Comparison of ENCODE assay signal across 9 mouse cellular contexts in the genomic region with DNA sequence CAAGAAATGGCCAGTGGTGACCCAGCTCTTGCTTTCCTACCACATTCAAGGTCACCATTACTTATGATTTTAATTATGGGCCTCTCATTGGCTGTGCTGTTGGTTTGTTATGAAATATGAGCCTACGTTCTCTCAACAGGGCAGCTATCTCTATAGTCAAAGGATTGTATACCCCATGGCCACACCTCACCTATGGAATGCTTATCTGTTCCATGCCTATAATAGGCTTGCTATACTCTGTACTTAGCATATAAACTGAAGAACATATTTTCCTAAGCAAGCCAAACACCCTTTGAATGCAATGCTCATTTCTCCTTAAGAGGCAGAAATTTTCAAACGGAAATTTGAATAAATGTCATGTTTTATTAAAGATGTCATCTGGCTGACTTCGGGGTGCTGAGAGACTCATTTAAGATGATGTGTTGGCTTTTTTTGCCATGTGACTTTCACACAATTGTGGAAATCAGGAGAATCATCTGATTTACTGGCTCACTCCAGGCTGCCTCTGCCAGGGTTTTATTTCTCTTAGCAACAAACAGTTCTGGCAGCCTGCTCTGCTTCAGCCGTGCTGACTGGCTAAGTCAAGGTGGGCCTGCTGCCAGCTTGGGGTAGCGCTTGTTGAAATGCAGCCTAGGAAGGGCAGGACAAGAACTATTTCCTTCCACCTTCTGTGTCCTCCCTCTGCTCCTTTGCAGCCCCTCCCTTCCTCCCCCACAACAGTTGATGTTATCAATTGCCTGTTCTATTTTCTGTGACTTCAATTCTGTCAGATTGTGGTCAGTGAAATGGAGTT.
DNase-seq lines count a peak whose midpoint lies in the region; ATAC-seq and TF ChIP-seq lines count a peak whose summit lies in the region.
"Had no signal": no experiment of that assay in that cellular context is flagged by ENCODE, and none has a peak within 500 bp of the region (broad histone marks: within the 10 kb centered on the region; RNA-seq: fewer than 3 reads in every experiment).

No protein-coding gene starts in this region.

- ATAC-seq in intestine, embryonic 14.5 days (replicated peaks; ENCODE audit: low FRiP score, low TSS enrichment, low read depth): no peak
- no peak for ATAC-seq in intestine, postnatal 0 days
- ATAC-seq in lung, embryonic 14.5 days (ENCODE audit: insufficient read depth): peak; percentile 80

- no peak overlapping the region for H3K9ac ChIP-seq in intestine, embryonic 14.5 days (ENCODE audit: low read length)
- no peak overlapping the region for H3K9ac ChIP-seq in intestine, postnatal 0 days (ENCODE audit: low read depth, low read length)
- H3K9ac ChIP-seq in lung, embryonic 14.5 days: no peak overlapping the region

- H3K4me2 ChIP-seq in intestine, embryonic 14.5 days (ENCODE audit: low read length): no peak overlapping the region
- H3K4me2 ChIP-seq in intestine, postnatal 0 days (replicated peaks; ENCODE audit: low read depth): no peak overlapping the region
- no peak overlapping the region for H3K4me2 ChIP-seq in lung, embryonic 14.5 days

- no peaks in the 10 kb centered on the region for H3K36me3 ChIP-seq in intestine, embryonic 14.5 days (ENCODE audit: control insufficient read depth, insufficient read depth, low read length)
- no peaks in the 10 kb centered on the region for H3K36me3 ChIP-seq in intestine, postnatal 0 days (ENCODE audit: control insufficient read depth, insufficient read depth)
- no peaks in the 10 kb centered on the region for H3K36me3 ChIP-seq in lung, embryonic 14.5 days (ENCODE audit: insufficient read depth)

- no peaks in the 10 kb centered on the region; the same call in 1 of the 2 replicates for H3K4me1 ChIP-seq in intestine, embryonic 14.5 days (replicated peaks; ENCODE audit: control insufficient read depth, insufficient read depth, low read length)
- H3K4me1 ChIP-seq in intestine, postnatal 0 days (replicated peaks; ENCODE audit: control insufficient read depth, insufficient read depth, low read length): no peaks in the 10 kb centered on the region
- 0 out of 2 replicates have a peak, but pooled peaks cover 2% of the 10 kb centered on the region for H3K4me1 ChIP-seq in lung, embryonic 14.5 days (ENCODE audit: insufficient read depth)

- no peak overlapping the region for H3K4me3 ChIP-seq in intestine, embryonic 14.5 days (ENCODE audit: low read depth, low read length)
- no peak overlapping the region for H3K4me3 ChIP-seq in intestine, postnatal 0 days (ENCODE audit: low read depth, low read length)
- no peak overlapping the region for H3K4me3 ChIP-seq in gastrocnemius, adult 2 months
- no peak overlapping the region for H3K4me3 ChIP-seq in lung, embryonic 14.5 days (ENCODE audit: low read depth, low read length)
- H3K4me3 ChIP-seq: erythroblast, embryonic 14.5 days had no signal

- TF ChIP-seq CTCF in intestine, postnatal 0 days (IDR thresholded peaks at IDR 0.05; ENCODE audit: low read depth): no peak
- no peak for TF ChIP-seq CTCF in gastrocnemius, adult 2 months (IDR thresholded peaks at IDR 0.05)
- TF ChIP-seq CTCF in lung, embryonic 14.5 days (IDR thresholded peaks at IDR 0.05; ENCODE audit: low read depth): no peak

- H3K27me3 ChIP-seq in intestine, embryonic 14.5 days (replicated peaks; ENCODE audit: control insufficient read depth, insufficient read depth, low read length): no peaks in the 10 kb centered on the region
- H3K27me3 ChIP-seq in intestine, postnatal 0 days (replicated peaks; ENCODE audit: control insufficient read depth, insufficient read depth, low read length): no peaks in the 10 kb centered on the region
- no peaks in the 10 kb centered on the region for H3K27me3 ChIP-seq in lung, embryonic 14.5 days (ENCODE audit: insufficient read depth, low read length)

- DNase-seq in intestine, embryonic 14.5 days (ENCODE audit: low spot score): peak; percentile 54
- peak; percentile 77 for DNase-seq in brain, embryonic 18.5 days (ENCODE audit: low read depth, low spot score)
- peak; percentile 88 for DNase-seq in gastrocnemius, adult 2 months
- DNase-seq in kidney, postnatal 10 days: peak; percentile 84
- DNase-seq in lung, embryonic 14.5 days: peak; percentile 82
- peak; percentile 76 for DNase-seq in skeletal muscle tissue, adult 2 months (ENCODE audit: low read depth, low spot score)
- no peak for DNase-seq in natural killer cell, adult 2 months (ENCODE audit: low spot score in 2 of 2)

- intact Hi-C loops in gastrocnemius, adult 2 months (cut with DNase I): no loop called here

- no peaks in the 10 kb centered on the region for H3K9me3 ChIP-seq in intestine, embryonic 14.5 days (ENCODE audit: control insufficient read depth, low read length)
- H3K9me3 ChIP-seq in intestine, postnatal 0 days (ENCODE audit: control insufficient read depth): no peaks in the 10 kb centered on the region
- no peaks in the 10 kb centered on the region for H3K9me3 ChIP-seq in lung, embryonic 14.5 days (ENCODE audit: low read depth, low read length)

- H3K27ac ChIP-seq in intestine, embryonic 14.5 days (ENCODE audit: low read depth): no peak overlapping the region
- H3K27ac ChIP-seq in intestine, postnatal 0 days (ENCODE audit: low read depth, low read length): no peak overlapping the region; the same call in 1 of the 2 replicates
- peak overlapping the region; percentile 63 for H3K27ac ChIP-seq in gastrocnemius, adult 2 months
- H3K27ac ChIP-seq in lung, embryonic 14.5 days (ENCODE audit: low read depth): no peak overlapping the region

- WGBS in intestine, embryonic 14.5 days: 46% methylated on average over 5 of the region's 5 CpGs
- 51% methylated on average over 5 of the region's 5 CpGs for WGBS in intestine, postnatal 0 days
- 48% methylated on average over 5 of the region's 5 CpGs for WGBS in lung, embryonic 14.5 days

Comparison
In these comparisons a context has a peak if more than half of its experiments do, and no peak if none do; other contexts are left out.
1. DNase-seq: peak in intestine, embryonic 14.5 days (single experiment), brain, embryonic 18.5 days (single experiment), gastrocnemius, adult 2 months (single experiment), kidney, postnatal 10 days (single experiment), lung, embryonic 14.5 days (single experiment) and skeletal muscle tissue, adult 2 months (single experiment); none in natural killer cell, adult 2 months (0 of 2).